Mouse (Mus musculus) brain, embryonic 18.5 days (tissue): Measurements from ENCODE around the gene Fscb.
A peak's percentile ranks its signal among the peaks of the same experiment; 100 is the strongest.

Experiments used
- DNase-seq: peaks from one replicate; pipeline ENCODE4 v3.0.0-alpha.2; 2012; ENCODE audit warnings: low read depth, low spot score

Fscb gene

DNA sequence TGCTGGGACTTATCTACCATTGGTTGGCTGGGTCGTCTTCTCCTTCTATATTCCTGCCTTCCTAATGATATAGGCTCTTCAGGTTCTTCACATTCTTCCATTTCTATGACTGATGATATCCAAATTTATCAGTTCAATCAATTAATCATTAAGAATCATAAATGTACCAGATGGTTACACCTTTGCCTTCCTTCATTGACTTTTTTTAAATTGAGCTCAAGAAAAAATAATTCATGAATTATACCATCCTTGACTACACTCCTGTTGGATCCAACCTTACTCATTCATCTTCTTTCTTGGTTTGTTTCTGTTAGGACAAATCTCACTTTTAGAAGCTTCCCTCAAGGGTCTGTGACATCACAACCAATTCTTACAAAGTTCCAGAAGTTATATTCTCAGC, at the start of gene Fscb:
TSS of gene Fscb (minus strand) at position 101 of the 400 bp plus-strand sequence.
- DNase-seq: no peak

DNA sequence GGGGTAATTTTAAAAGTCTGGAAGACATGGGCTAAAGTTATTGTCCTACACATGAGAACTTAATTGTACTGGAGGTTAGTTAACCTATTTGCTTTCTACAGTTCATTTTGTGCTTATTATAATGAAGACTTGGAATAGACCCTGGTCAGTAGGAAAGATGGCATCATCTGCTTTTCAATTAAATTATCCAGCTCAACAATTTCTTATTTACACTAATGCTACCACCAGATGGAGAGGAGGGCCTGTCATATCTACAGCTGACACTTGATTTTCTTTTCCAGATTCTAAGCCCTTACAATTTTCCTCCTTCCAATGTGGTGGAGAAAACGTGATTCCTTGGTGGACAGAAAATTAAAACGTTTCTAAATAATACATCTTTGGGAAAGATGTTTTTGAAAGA, 42.3 kb upstream of the Fscb start:
- no peak for DNase-seq

DNA sequence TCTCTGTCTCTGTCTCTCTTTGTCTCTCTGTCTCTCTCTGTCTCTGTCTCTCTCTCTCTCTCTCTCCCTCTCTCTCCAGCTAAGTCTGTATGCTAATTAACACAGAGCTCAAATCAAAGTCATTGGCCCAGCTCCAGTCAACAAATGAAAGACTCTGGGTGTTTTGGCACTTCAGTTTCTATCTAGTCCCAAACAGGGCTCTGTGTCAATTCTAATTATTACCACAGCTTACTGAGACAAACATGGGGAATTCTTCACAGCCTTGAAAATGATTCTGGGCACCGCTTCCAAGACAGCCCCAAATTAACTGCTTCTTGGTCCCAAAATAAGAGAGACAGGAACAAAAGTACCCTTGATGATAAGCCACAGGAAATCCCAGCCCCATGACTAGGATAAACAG, 38.9 kb upstream of the Fscb start:
- DNase-seq: peak; percentile 42

DNA sequence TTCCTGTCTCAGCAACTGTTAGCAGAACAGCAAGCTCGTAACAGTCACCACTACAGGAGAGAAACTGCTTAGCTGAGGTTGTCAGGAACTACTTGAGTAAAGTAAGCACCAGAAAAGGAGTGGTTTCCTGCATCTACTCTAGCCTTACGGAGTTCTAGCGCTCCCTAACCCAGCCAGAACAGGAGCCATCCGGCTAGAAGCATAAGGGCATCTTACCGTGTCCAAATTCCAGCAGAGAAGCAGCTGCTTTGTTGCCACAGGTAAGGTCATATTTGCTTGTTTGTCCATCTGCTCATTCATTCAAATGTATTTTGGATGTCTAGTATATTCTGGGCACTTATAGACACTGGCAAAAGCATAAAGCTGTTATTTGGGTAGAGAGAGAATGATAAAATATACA, 23.2 kb upstream of the Fscb start:
- DNase-seq: no peak

DNA sequence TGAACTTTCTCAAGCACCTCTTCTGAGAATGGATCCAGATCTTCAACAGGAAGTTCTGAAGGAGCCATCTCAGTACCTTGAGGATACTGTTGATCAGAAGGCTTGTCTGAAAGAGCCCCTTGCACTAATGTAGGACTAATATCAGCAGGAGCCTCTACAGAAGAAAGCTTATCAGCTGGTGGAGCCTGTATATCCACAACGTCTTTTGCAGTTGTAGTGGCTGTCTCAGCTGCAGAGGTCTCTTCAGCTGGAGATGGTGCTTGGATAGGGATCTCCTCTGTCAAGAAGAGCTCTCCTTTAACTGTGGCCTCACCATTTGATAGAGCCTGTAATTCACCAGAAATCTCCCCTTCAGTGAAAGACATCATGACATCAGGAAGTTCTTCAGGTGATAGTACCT, 875 bp downstream of the Fscb start:
- no peak for DNase-seq

DNA sequence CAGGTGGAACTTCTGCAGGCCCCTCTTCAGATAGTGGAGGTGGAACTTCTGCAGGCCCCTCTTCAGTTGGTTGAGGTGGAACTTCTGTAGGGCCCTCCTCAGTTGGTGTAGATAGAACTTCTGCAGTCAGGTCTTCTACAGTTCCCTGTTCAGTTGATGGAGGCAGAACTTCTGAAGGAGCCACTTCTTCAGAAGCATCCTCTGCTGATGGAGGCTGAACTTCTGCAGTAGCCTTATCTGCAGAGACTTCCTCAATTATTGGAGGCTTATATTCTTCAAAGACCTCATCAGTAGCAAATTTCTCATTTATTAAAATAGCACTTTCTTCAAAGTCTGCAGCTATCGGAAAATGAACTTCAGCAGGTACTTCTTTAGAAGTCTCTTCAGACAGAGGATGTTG, 1.4 kb downstream of the Fscb start:
- no peak for DNase-seq

DNA sequence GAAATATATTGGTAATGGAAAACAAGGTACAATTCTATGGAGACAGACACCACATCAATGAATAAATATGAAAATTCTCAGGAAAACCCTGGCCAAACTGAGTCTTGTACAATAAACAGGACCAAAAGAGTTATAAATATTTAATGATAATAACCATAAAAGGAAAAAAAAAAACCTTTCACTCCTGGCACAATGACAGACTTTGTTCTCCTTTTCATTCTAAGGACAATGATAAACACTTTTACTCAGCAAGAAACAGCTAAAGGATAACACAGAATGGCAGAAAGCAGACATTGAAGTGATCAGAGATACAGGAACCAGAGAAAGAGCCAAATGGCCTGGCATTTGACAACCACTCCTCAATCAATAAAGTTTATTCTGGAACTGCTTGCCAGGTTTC, 19.3 kb downstream of the Fscb start:
- DNase-seq: no peak

DNA sequence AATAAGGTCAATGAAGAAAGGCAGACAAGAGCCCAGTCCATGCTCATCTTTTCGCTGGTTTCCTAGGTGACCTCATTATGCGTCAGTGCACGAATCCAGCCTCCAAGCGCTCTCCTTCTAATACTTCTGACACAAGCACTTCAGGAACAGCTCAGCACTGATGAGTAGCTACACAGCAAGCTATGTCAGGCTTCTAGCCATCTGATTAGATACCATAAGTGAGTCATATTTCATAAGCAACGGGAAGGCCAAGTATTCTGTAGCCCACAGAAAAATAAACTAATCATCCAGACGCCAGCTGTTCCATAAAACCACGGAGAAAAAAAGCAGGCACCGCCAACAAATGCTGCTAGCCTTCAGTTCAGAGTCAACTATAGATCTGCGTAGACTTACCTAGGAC, 24.6 kb downstream of the Fscb start:
- no peak for DNase-seq

DNA sequence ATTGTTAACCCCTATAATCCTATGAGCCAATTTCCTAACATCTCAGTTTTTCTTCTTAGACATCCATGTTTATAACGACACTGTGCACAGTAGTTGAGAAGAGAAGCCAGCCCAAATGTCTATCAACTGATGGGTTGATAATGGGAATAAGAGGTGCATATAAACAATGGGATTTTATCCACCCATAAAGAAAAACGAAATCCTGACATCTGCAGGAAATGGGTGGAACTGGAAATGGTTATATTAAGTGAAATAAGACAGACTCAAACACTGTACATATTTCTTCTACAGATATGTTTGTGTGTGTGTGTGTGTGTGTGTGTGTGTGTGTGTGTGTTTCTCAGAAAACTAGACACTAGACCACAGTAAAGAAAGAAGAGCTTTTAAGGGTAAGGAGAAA, 37.8 kb downstream of the Fscb start:
- no peak for DNase-seq
